Mouse (Mus musculus): ENCODE results near the gene Klhdc8a. TPM values are rescaled to one million over a fixed set of nuclear protein-coding genes. Genes with fewer than 3 reads are reported as not detected.
A peak's percentile ranks its signal among the peaks of the same experiment; 100 is the strongest.
"Not testable (repeated sequence)": the region's sequence is repeated elsewhere in the genome, so short reads cannot be mapped to it uniquely, and the experiment has no call there.

Gene Klhdc8a
- polyA plus RNA-seq, 1 experiment from 2014 or later, result 1.4 TPM

- Histone ChIP-seq H3K27me3 (ENCODE audit: control insufficient read depth, insufficient read depth, low read length) (no peaks in the 10 kb centered on the region), H3K9me3 (ENCODE audit: control insufficient read depth, low read length) (no peaks in the 10 kb centered on the region), H3K4me2 (replicated peaks; ENCODE audit: low read depth, low read length) (no peak overlapping the region), H3K4me1 (ENCODE audit: control insufficient read depth, insufficient read depth, low read length) (no peaks in the 10 kb centered on the region), H3K36me3 (ENCODE audit: control insufficient read depth, insufficient read depth, low read length) (no peaks in the 10 kb centered on the region), H3K4me3 (ENCODE audit: low read length) (no peak overlapping the region), H3K27ac (ENCODE audit: low read depth, low read length) (no peak overlapping the region), H3K9ac (ENCODE audit: low read depth, low read length) (no peak overlapping the region)
- 88% methylated on average over 2 of the region's 2 CpGs for WGBS
- ATAC-seq (ENCODE audit: low FRiP score, low TSS enrichment), result no peak
Measured at GRCm38 (mm10) chr1:132343191-132343590, 44.8 kb downstream of the Klhdc8a start.

- Histone ChIP-seq H3K4me1 (ENCODE audit: control insufficient read depth, insufficient read depth, low read length) (no peaks in the 10 kb centered on the region), H3K4me2 (replicated peaks; ENCODE audit: low read depth, low read length) (no peak overlapping the region), H3K36me3 (ENCODE audit: control insufficient read depth, insufficient read depth, low read length) (no peaks in the 10 kb centered on the region), H3K9me3 (ENCODE audit: control insufficient read depth, low read length) (no peaks in the 10 kb centered on the region), H3K9ac (ENCODE audit: low read depth, low read length) (no peak overlapping the region), H3K4me3 (ENCODE audit: low read length) (no peak overlapping the region), H3K27ac (ENCODE audit: low read depth, low read length) (no peak overlapping the region), H3K27me3 (ENCODE audit: control insufficient read depth, insufficient read depth, low read length) (no peaks in the 10 kb centered on the region)
- ATAC-seq (ENCODE audit: low FRiP score, low TSS enrichment), result no peak
- 80% methylated on average over 1 of the region's 1 CpGs for WGBS
Measured at GRCm38 (mm10) chr1:132343656-132344055, 45.2 kb downstream of the Klhdc8a start.

- Histone ChIP-seq H3K4me3 (ENCODE audit: low read length) (no peak overlapping the region), H3K4me1 (ENCODE audit: control insufficient read depth, insufficient read depth, low read length) (no peaks in the 10 kb centered on the region), H3K9me3 (ENCODE audit: control insufficient read depth, low read length) (no peaks in the 10 kb centered on the region), H3K9ac (ENCODE audit: low read depth, low read length) (no peak overlapping the region), H3K4me2 (replicated peaks; ENCODE audit: low read depth, low read length) (no peak overlapping the region), H3K27me3 (ENCODE audit: control insufficient read depth, insufficient read depth, low read length) (no peaks in the 10 kb centered on the region), H3K36me3 (ENCODE audit: control insufficient read depth, insufficient read depth, low read length) (no peaks in the 10 kb centered on the region), H3K27ac (ENCODE audit: low read depth, low read length) (no peak overlapping the region)
- WGBS, result 86% methylated on average over 4 of the region's 4 CpGs
- no peak for ATAC-seq (ENCODE audit: low FRiP score, low TSS enrichment)
Measured at GRCm38 (mm10) chr1:132345514-132345913, 47.1 kb downstream of the Klhdc8a start.

- H3K27ac ChIP-seq (ENCODE audit: low read depth, low read length), result no peak overlapping the region
Measured at GRCm38 (mm10) chr1:132346134-132346851, 47.9 kb downstream of the Klhdc8a start.

GRCm38 (mm10) chr1:132346951-132347350 lies 48.5 kb downstream of the Klhdc8a start:
- H3K36me3 ChIP-seq (ENCODE audit: control insufficient read depth, insufficient read depth, low read length), result no peaks in the 10 kb centered on the region
- ATAC-seq (ENCODE audit: low FRiP score, low TSS enrichment), result no peak
- H3K4me1 ChIP-seq (ENCODE audit: control insufficient read depth, insufficient read depth, low read length), result no peaks in the 10 kb centered on the region
- no peak overlapping the region for H3K9ac ChIP-seq (ENCODE audit: low read depth, low read length)
- H3K4me3 ChIP-seq (ENCODE audit: low read length), result no peak overlapping the region
- H3K4me2 ChIP-seq (replicated peaks; ENCODE audit: low read depth, low read length), result no peak overlapping the region
- no peaks in the 10 kb centered on the region for H3K9me3 ChIP-seq (ENCODE audit: control insufficient read depth, low read length)
- H3K27ac ChIP-seq (ENCODE audit: low read depth, low read length), result no peak overlapping the region
- no peaks in the 10 kb centered on the region for H3K27me3 ChIP-seq (ENCODE audit: control insufficient read depth, insufficient read depth, low read length)

More at GRCm38 (mm10) chr1:132346134-132346851, 47.9 kb downstream of the Klhdc8a start:
- no peaks in the 10 kb centered on the region for H3K27me3 ChIP-seq (ENCODE audit: control insufficient read depth, insufficient read depth, low read length)
- H3K36me3 ChIP-seq (ENCODE audit: control insufficient read depth, insufficient read depth, low read length), result no peaks in the 10 kb centered on the region
- H3K9ac ChIP-seq (ENCODE audit: low read depth, low read length), result no peak overlapping the region
- ATAC-seq (ENCODE audit: low FRiP score, low TSS enrichment), result 0 out of 2 replicates have a peak, but pooled peaks have one; percentile 26
- H3K4me3 ChIP-seq (ENCODE audit: low read length), result no peak overlapping the region
- 66% methylated on average over 12 of the region's 12 CpGs for WGBS
- H3K4me1 ChIP-seq (ENCODE audit: control insufficient read depth, insufficient read depth, low read length), result no peaks in the 10 kb centered on the region
- no peaks in the 10 kb centered on the region for H3K9me3 ChIP-seq (ENCODE audit: control insufficient read depth, low read length)
- H3K4me2 ChIP-seq (replicated peaks; ENCODE audit: low read depth, low read length), result no peak overlapping the region

GRCm38 (mm10) chr1:132348401-132348800 lies 50.0 kb downstream of the Klhdc8a start:
- H3K27ac ChIP-seq (ENCODE audit: low read depth, low read length), result no peak overlapping the region
- H3K4me1 ChIP-seq (ENCODE audit: control insufficient read depth, insufficient read depth, low read length), result no peaks in the 10 kb centered on the region
- no peak for ATAC-seq (ENCODE audit: low FRiP score, low TSS enrichment)
- H3K4me3 ChIP-seq (ENCODE audit: low read length), result no peak overlapping the region
- no peaks in the 10 kb centered on the region for H3K36me3 ChIP-seq (ENCODE audit: control insufficient read depth, insufficient read depth, low read length)
- WGBS, result 84% methylated on average over 5 of the region's 5 CpGs
- H3K9me3 ChIP-seq (ENCODE audit: control insufficient read depth, low read length), result no peaks in the 10 kb centered on the region
- no peaks in the 10 kb centered on the region for H3K27me3 ChIP-seq (ENCODE audit: control insufficient read depth, insufficient read depth, low read length)
- H3K9ac ChIP-seq (ENCODE audit: low read depth, low read length), result no peak overlapping the region
- no peak overlapping the region for H3K4me2 ChIP-seq (replicated peaks; ENCODE audit: low read depth, low read length)

- H3K4me1 ChIP-seq (ENCODE audit: control insufficient read depth, insufficient read depth, low read length); ATAC-seq (ENCODE audit: low FRiP score, low TSS enrichment); H3K9me3 ChIP-seq (ENCODE audit: control insufficient read depth, low read length); H3K27me3 ChIP-seq (ENCODE audit: control insufficient read depth, insufficient read depth, low read length); H3K27ac ChIP-seq (ENCODE audit: low read depth, low read length); H3K4me3 ChIP-seq (ENCODE audit: low read length); H3K4me2 ChIP-seq (replicated peaks; ENCODE audit: low read depth, low read length); H3K36me3 ChIP-seq (ENCODE audit: control insufficient read depth, insufficient read depth, low read length); H3K9ac ChIP-seq (ENCODE audit: low read depth, low read length): not testable (repeated sequence)
Measured at GRCm38 (mm10) chr1:132349049-132349448, 50.6 kb downstream of the Klhdc8a start.

- H3K9ac ChIP-seq (ENCODE audit: low read depth, low read length); H3K9me3 ChIP-seq (ENCODE audit: control insufficient read depth, low read length); ATAC-seq (ENCODE audit: low FRiP score, low TSS enrichment); H3K27ac ChIP-seq (ENCODE audit: low read depth, low read length); H3K4me2 ChIP-seq (replicated peaks; ENCODE audit: low read depth, low read length); H3K36me3 ChIP-seq (ENCODE audit: control insufficient read depth, insufficient read depth, low read length); H3K4me1 ChIP-seq (ENCODE audit: control insufficient read depth, insufficient read depth, low read length); H3K4me3 ChIP-seq (ENCODE audit: low read length); H3K27me3 ChIP-seq (ENCODE audit: control insufficient read depth, insufficient read depth, low read length): not testable (repeated sequence)
- WGBS, result 95% methylated on average over 3 of the region's 3 CpGs
Measured at GRCm38 (mm10) chr1:132349601-132350000, 51.2 kb downstream of the Klhdc8a start.

- no peak overlapping the region for H3K4me3 ChIP-seq (ENCODE audit: low read length)
- H3K4me2 ChIP-seq (replicated peaks; ENCODE audit: low read depth, low read length), result no peak overlapping the region
- H3K4me1 ChIP-seq (ENCODE audit: control insufficient read depth, insufficient read depth, low read length), result no peaks in the 10 kb centered on the region
- H3K9ac ChIP-seq (ENCODE audit: low read depth, low read length), result no peak overlapping the region
- H3K9me3 ChIP-seq (ENCODE audit: control insufficient read depth, low read length), result no peaks in the 10 kb centered on the region
- ATAC-seq (ENCODE audit: low FRiP score, low TSS enrichment), result no peak
- no peaks in the 10 kb centered on the region for H3K36me3 ChIP-seq (ENCODE audit: control insufficient read depth, insufficient read depth, low read length)
- H3K27me3 ChIP-seq (ENCODE audit: control insufficient read depth, insufficient read depth, low read length), result no peaks in the 10 kb centered on the region
- WGBS, result 96% methylated on average over 4 of the region's 4 CpGs
- no peak overlapping the region for H3K27ac ChIP-seq (ENCODE audit: low read depth, low read length)
Measured at GRCm38 (mm10) chr1:132351058-132351457, 52.6 kb downstream of the Klhdc8a start.
